Mouse (Mus musculus): ENCODE data around the gene Tnfrsf11a.
"Not testable (repeated sequence)": the region's sequence is repeated elsewhere in the genome, so short reads cannot be mapped to it uniquely, and the experiment has no call there.

Tnfrsf11a gene

GRCm38 (mm10) chr1:105780457-105781364 is at the start of gene Tnfrsf11a:
Gene Tnfrsf11a, plus strand, starts transcription at chr1:105780718.
- DNase-seq = peak; percentile 83 to 89

- peak in 1 of 2 experiments; percentile 11 for DNase-seq
Measured at GRCm38 (mm10) chr1:105735318-105735717, 45.2 kb upstream of the Tnfrsf11a start.

- no peak for DNase-seq
Measured at GRCm38 (mm10) chr1:105738334-105738733, 42.2 kb upstream of the Tnfrsf11a start.

GRCm38 (mm10) chr1:105739493-105739892 is 41.0 kb upstream of the Tnfrsf11a start:
- no peak for DNase-seq

- no peak for DNase-seq
Measured at GRCm38 (mm10) chr1:105742481-105742880, 38.0 kb upstream of the Tnfrsf11a start.

- DNase-seq = no peak
Measured at GRCm38 (mm10) chr1:105746444-105746843, 34.1 kb upstream of the Tnfrsf11a start.

GRCm38 (mm10) chr1:105746858-105747596 is 33.5 kb upstream of the Tnfrsf11a start:
- DNase-seq = no peak

DNA sequence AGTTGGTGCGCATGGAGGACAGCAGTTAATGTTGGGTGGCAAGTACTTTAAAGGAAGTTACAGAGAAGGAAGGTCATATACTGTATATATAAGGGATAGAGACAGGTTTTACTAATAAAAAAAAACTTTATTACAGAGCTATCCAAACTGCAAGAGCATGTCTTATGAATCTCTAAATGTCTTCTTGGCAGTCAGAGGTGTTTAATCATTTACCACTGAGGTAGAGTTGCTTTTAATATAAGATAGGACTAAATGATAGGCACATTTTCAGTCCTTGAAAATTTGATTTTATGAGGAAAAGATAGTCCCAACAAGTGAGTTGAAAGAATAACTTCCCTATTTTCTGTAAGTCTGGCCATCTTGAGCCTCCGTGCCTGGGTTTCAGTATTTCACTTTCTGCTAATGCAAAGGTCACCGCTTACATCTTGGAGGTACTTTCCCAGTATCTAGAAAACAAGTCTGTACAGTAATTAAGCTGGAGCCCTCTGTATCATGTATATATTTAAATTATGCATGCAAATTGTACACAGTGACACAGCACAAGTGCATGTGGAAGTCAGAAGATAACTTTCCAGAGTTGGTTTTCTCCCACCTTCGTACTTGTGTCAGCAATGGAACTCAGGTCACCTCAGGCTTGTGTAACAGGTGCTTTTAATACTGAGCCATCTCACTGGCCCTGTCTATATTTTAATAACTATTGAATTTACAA is 32.3 kb upstream of the Tnfrsf11a start:
- DNase-seq = no peak

DNA sequence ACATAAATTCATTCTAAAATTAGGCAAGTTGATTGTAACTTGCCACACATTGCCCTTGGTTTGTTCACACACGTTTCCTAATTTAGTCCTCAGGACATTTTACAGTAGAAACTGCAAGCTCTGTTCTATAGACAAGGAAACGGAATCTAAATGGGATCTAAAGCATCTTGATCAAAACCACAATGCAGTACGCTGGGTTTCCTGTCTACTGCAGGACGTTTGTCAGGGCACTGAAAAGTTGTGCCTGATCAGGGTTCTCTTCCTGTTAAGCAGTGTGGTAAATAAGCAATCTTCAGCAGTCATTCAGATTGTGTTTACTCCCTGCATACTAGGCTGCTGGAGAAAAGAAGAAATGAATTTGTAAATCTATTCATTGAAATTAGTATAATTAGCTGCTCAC is 28.3 kb upstream of the Tnfrsf11a start:
- DNase-seq = no peak

GRCm38 (mm10) chr1:105752944-105753343 is 27.6 kb upstream of the Tnfrsf11a start:
- DNase-seq = no peak

- DNase-seq = no peak
Measured at GRCm38 (mm10) chr1:105758798-105759197, 21.7 kb upstream of the Tnfrsf11a start.

DNA sequence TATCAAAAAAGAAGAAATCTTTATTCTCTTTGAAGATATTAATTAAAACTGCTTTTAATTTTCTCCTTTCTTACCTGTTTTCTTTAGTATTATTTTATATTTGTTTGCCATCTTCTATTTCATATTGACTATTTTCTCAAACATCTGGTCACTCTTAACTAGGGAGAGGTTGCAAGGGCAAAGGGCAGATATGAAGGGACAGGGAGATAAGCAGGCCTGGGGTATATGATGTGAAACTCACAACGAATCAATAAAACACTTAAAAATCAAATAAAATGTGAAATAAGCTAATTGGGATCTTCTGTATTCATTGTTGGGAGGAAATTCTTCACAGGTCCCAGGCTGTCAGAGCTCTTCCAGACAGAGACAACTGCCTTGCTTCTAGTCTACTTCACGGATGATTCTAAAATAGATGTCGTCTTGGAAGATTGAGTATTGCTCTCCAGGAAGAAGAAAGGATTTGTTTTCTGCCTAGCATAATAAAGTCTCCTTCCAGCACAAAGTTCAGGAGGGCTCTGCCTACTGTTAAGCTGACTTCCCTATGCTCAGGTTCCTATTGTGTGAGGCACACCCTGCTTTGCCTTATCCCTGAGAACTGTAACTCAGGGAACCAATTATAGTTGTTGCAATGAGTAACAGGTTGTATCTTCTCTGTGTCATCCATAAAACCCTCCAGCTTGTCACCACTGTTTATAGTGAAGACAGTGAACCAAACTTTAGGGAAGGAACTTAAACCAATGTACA is 20.9 kb upstream of the Tnfrsf11a start:
- DNase-seq = no peak

DNA sequence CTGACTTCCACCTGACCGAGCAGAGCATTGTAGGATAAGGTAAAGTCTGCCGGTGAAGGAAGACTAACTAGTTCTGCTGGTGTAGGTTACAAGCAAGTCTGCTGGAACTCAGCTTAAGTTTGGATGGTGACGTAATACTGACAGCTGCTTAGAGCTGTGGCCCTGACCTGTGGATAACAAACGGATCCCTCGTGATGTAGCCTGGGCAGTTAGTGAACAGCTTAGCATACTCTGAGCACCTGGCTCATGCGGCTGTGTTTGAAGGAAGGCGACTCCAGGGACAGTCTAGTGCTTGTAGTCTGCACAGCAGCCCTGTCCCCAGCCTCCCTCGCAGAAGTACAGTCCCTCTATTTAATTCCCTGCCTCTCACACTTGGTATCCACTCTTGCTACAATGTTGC is 14.9 kb upstream of the Tnfrsf11a start:
- DNase-seq = no peak

- not testable (repeated sequence) for DNase-seq
Measured at GRCm38 (mm10) chr1:105766099-105766498, 14.4 kb upstream of the Tnfrsf11a start.

- no peak for DNase-seq
Measured at GRCm38 (mm10) chr1:105768397-105768796, 12.1 kb upstream of the Tnfrsf11a start.

DNA sequence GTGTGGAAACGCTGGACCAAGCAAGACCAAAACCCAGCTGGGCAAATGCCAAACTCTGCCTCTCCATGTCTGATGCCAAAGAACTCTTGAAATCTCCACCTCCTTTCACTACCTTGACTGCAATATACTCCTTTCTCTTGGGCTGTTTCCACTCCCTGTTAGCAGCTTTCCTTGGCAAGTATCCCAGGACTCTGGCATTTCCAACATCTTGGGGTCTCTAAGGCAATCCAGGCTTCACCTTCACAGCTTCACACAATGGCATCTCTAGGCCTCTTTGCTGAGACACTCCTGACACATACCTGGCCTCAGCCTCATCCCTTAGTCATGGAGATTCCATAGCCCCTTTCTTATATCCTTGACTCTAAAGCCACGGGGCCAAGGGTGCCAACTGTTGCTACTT is 9.8 kb upstream of the Tnfrsf11a start:
- no peak for DNase-seq

GRCm38 (mm10) chr1:105776426-105776825 is 4.1 kb upstream of the Tnfrsf11a start:
- DNase-seq = no peak

- peak in 1 of 2 experiments; percentile 55 for DNase-seq
Measured at GRCm38 (mm10) chr1:105780079-105780456, 450 bp upstream of the Tnfrsf11a start.

GRCm38 (mm10) chr1:105781391-105782146 is 1.1 kb downstream of the Tnfrsf11a start:
- DNase-seq = peak; percentile 44 to 48

GRCm38 (mm10) chr1:105784257-105785016 is 3.9 kb downstream of the Tnfrsf11a start:
- DNase-seq = no peak

- no peak for DNase-seq
Measured at GRCm38 (mm10) chr1:105785146-105785545, 4.6 kb downstream of the Tnfrsf11a start.

All from cerebellum, postnatal 25 days (tissue).